Mouse (Mus musculus): ENCODE measurements around the gene Mageb18. TPM values are rescaled to one million over a fixed set of nuclear protein-coding genes. Genes with fewer than 3 reads are reported as not detected.
"Not testable (repeated sequence)": the region's sequence is repeated elsewhere in the genome, so short reads cannot be mapped to it uniquely, and the experiment has no call there.

Gene Mageb18
- not detected in 2 replicates for polyA plus RNA-seq (2012; ENCODE audit: insufficient read depth, insufficient read length, missing spikeins)

- Histone ChIP-seq H3K27ac (replicated peaks; ENCODE audit: low read depth, low read length) (no peak within 1 kb of the TSS), H3K4me1 (ENCODE audit: control insufficient read depth, insufficient read depth, insufficient read length, low read length) (no peaks in the 10 kb centered on the region), H3K4me3 (ENCODE audit: insufficient read depth, low read depth, low read length) (no peak within 1 kb of the TSS)
Measured at GRCm38 (mm10) chrX:92599472-92599871, at the start of gene Mageb18. Gene Mageb18 (minus strand): TSS chrX:92599572.

GRCm38 (mm10) chrX:92612788-92613187, 13.4 kb upstream of the Mageb18 start:
- no peak overlapping the region for H3K4me3 ChIP-seq (ENCODE audit: insufficient read depth, low read depth, low read length)
- H3K4me1 ChIP-seq (ENCODE audit: control insufficient read depth, insufficient read depth, insufficient read length, low read length): no peaks in the 10 kb centered on the region
- H3K27ac ChIP-seq (replicated peaks; ENCODE audit: low read depth, low read length): no peak overlapping the region

- H3K4me1 ChIP-seq (ENCODE audit: control insufficient read depth, insufficient read depth, insufficient read length, low read length): no peaks in the 10 kb centered on the region
- no peak overlapping the region for H3K27ac ChIP-seq (replicated peaks; ENCODE audit: low read depth, low read length)
- H3K4me3 ChIP-seq (ENCODE audit: insufficient read depth, low read depth, low read length): no peak overlapping the region
Measured at GRCm38 (mm10) chrX:92610466-92610865, 11.1 kb upstream of the Mageb18 start.

DNA sequence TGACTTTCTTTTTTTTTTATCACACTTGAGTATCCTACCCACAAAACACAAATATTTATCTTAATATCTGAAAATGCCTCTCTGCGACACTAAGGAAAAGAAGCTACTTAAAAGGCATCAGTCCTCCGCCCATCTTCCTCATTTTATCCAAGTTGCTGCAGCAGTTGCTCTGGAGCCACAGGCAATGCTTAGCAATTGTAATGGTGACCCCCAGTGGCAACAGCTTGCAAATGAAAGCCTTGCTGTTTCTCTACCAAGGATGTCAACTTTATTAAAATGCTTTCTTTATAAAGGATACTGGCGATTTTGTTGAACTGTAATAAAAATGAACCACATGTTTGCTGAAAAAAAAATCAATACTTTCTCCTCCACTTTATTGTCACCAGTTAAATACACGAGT, 2.0 kb downstream of the Mageb18 start:
- H3K4me3 ChIP-seq (ENCODE audit: insufficient read depth, low read depth, low read length): no peak overlapping the region

GRCm38 (mm10) chrX:92527826-92528225, 71.5 kb downstream of the Mageb18 start:
- Histone ChIP-seq H3K27ac (replicated peaks; ENCODE audit: low read depth, low read length) (no peak overlapping the region), H3K4me1 (ENCODE audit: control insufficient read depth, insufficient read depth, insufficient read length, low read length) (no peaks in the 10 kb centered on the region), H3K4me3 (ENCODE audit: insufficient read depth, low read depth, low read length) (no peak overlapping the region)

More for the DNA sequence above, 2.0 kb downstream of the Mageb18 start:
- Histone ChIP-seq H3K4me1 (ENCODE audit: control insufficient read depth, insufficient read depth, insufficient read length, low read length) (no peaks in the 10 kb centered on the region), H3K27ac (replicated peaks; ENCODE audit: low read depth, low read length) (no peak overlapping the region)

DNA sequence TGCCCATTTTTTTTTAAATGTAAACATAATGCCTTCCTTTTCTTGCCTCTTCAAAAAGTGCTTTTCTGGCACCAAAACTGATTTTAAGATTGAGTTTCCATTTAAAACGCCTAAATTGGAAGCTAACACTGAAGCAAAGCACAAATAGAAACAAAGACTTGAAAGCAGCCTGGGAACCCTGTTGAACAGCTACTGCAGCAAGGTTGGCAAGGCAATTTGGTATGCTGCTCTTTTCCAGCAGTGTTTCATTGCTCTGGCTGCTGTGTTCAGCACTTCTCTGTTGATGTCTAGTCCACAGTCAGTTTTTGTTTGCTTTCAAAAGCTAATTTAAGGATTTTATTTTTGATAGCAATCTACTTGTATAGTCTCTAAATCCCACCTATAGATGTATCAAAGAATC, 101.1 kb downstream of the Mageb18 start:
- no peaks in the 10 kb centered on the region for H3K4me1 ChIP-seq (ENCODE audit: control insufficient read depth, insufficient read depth, insufficient read length, low read length)
- no peak overlapping the region for H3K27ac ChIP-seq (replicated peaks; ENCODE audit: low read depth, low read length)
- H3K4me3 ChIP-seq (ENCODE audit: insufficient read depth, low read depth, low read length): no peak overlapping the region

GRCm38 (mm10) chrX:92489649-92490048, 109.7 kb downstream of the Mageb18 start, which contains the start of gene Gm5941:
Gene Gm5941 (plus strand): TSS chrX:92489949.
- not testable (repeated sequence) for H3K4me3 ChIP-seq (ENCODE audit: insufficient read depth, low read depth, low read length)

DNA sequence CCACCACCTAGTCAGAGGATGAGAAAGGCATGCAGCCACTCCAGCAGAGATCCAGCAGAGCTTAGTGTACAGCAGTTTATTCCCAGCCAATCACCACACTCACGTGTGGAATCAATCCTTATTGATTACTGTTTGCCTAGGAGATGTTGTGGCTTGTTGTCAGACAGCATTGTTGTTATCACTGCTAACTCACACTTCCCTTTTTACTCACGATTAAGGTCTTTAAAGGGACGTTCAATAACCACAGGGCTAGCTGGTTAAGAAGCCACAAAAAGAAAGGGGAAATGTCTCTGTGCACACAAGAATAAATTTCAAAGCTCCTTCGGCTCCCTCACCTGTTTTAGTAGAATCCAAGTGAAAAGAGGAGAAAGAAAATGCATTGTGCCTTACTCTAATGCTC, 134.6 kb downstream of the Mageb18 start:
- Histone ChIP-seq H3K4me3 (ENCODE audit: insufficient read depth, low read depth, low read length) (no peak overlapping the region), H3K4me1 (ENCODE audit: control insufficient read depth, insufficient read depth, insufficient read length, low read length) (no peaks in the 10 kb centered on the region), H3K27ac (replicated peaks; ENCODE audit: low read depth, low read length) (no peak overlapping the region)

More at GRCm38 (mm10) chrX:92489649-92490048, 109.7 kb downstream of the Mageb18 start, which contains the start of gene Gm5941:
- not testable (repeated sequence) for H3K27ac ChIP-seq (replicated peaks; ENCODE audit: low read depth, low read length); H3K4me1 ChIP-seq (ENCODE audit: control insufficient read depth, insufficient read depth, insufficient read length, low read length)

DNA sequence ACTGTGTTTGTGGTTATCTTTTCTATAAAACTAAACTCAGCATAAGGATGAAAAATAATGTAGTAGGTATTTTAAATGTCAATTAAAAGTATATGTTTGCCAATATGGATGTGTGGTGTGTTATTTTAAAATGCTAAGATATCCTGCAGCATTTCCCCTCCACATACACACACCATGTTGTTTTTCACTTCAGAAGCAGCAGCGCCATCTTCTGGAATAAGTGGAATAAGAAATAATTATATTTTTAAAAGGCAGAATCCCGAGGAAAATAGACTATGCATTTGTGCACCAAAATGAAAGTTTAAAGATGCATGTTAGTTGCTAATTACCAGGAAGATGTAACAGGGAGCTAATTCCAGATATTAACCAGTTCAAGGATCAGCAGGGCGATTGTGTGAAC, 138.9 kb downstream of the Mageb18 start:
- H3K4me1 ChIP-seq (ENCODE audit: control insufficient read depth, insufficient read depth, insufficient read length, low read length): no peaks in the 10 kb centered on the region
- H3K4me3 ChIP-seq (ENCODE audit: insufficient read depth, low read depth, low read length): no peak overlapping the region
- no peak overlapping the region for H3K27ac ChIP-seq (replicated peaks; ENCODE audit: low read depth, low read length)

GRCm38 (mm10) chrX:92387384-92387783, 212.0 kb downstream of the Mageb18 start:
- Histone ChIP-seq H3K4me1 (ENCODE audit: control insufficient read depth, insufficient read depth, insufficient read length, low read length) (no peaks in the 10 kb centered on the region), H3K27ac (replicated peaks; ENCODE audit: low read depth, low read length) (no peak overlapping the region), H3K4me3 (ENCODE audit: insufficient read depth, low read depth, low read length) (no peak overlapping the region)

- Histone ChIP-seq H3K4me1 (ENCODE audit: control insufficient read depth, insufficient read depth, insufficient read length, low read length) (no peaks in the 10 kb centered on the region), H3K4me3 (ENCODE audit: insufficient read depth, low read depth, low read length) (no peak overlapping the region), H3K27ac (replicated peaks; ENCODE audit: low read depth, low read length) (no peak overlapping the region)
Measured at GRCm38 (mm10) chrX:92342924-92343323, 256.4 kb downstream of the Mageb18 start.

GRCm38 (mm10) chrX:92340906-92341305, 258.5 kb downstream of the Mageb18 start:
- Histone ChIP-seq H3K4me3 (ENCODE audit: insufficient read depth, low read depth, low read length) (no peak overlapping the region), H3K4me1 (ENCODE audit: control insufficient read depth, insufficient read depth, insufficient read length, low read length) (no peaks in the 10 kb centered on the region), H3K27ac (replicated peaks; ENCODE audit: low read depth, low read length) (no peak overlapping the region)

GRCm38 (mm10) chrX:92339551-92339950, 259.8 kb downstream of the Mageb18 start:
- Histone ChIP-seq H3K4me1 (ENCODE audit: control insufficient read depth, insufficient read depth, insufficient read length, low read length) (no peaks in the 10 kb centered on the region), H3K4me3 (ENCODE audit: insufficient read depth, low read depth, low read length) (no peak overlapping the region), H3K27ac (replicated peaks; ENCODE audit: low read depth, low read length) (no peak overlapping the region)

GRCm38 (mm10) chrX:92333459-92333858, 265.9 kb downstream of the Mageb18 start:
- Histone ChIP-seq H3K4me1 (ENCODE audit: control insufficient read depth, insufficient read depth, insufficient read length, low read length) (no peaks in the 10 kb centered on the region), H3K4me3 (ENCODE audit: insufficient read depth, low read depth, low read length) (no peak overlapping the region), H3K27ac (replicated peaks; ENCODE audit: low read depth, low read length) (no peak overlapping the region)

- Histone ChIP-seq H3K27ac (replicated peaks; ENCODE audit: low read depth, low read length) (no peak overlapping the region), H3K4me3 (ENCODE audit: insufficient read depth, low read depth, low read length) (no peak overlapping the region), H3K4me1 (ENCODE audit: control insufficient read depth, insufficient read depth, insufficient read length, low read length) (no peaks in the 10 kb centered on the region)
Measured at GRCm38 (mm10) chrX:92323599-92323998, 275.8 kb downstream of the Mageb18 start.

DNA sequence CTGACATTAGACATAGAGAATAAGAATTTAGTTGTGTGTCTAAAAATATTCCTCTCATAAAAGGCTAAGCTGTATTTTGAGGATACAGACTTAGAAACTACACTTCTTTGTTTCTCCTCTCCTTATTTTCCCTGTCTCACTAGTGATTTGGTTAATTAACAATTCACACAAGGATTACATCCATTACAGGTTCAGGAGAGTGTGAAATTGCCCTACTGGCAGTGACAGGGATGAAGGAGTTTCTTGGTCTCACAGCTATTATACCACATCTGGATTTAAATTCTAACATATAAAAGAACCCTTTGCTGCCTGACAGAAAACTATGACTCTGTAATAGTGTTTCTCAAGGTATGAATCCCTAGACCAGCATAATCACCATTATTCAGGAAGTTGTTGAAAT, 318.8 kb downstream of the Mageb18 start:
- Histone ChIP-seq H3K27ac (replicated peaks; ENCODE audit: low read depth, low read length) (no peak overlapping the region), H3K4me1 (ENCODE audit: control insufficient read depth, insufficient read depth, insufficient read length, low read length) (no peaks in the 10 kb centered on the region), H3K4me3 (ENCODE audit: insufficient read depth, low read depth, low read length) (no peak overlapping the region)
